Mouse (Mus musculus) kidney, embryonic 15.5 days (tissue): Measurements from ENCODE around the gene Tldc1. TPM values are rescaled to one million over a fixed set of nuclear protein-coding genes. Genes with fewer than 3 reads are reported as not detected.

ENCODE experiments used
- ATAC-seq: fragments of 200-750 bp; cut with Nextera tagmentation; replicated peaks from 2 replicates; pipeline ENCODE4 v1.8.0; 2017; ENCODE audit warnings: moderate TSS enrichment; ENCODE audit not compliant: low FRiP score
- H3K27ac ChIP-seq: fragments of 300-500 bp; sonication (generic); 2 replicates; pipeline ENCODE4 v1.5.1; 2015; ENCODE audit warnings: mild to moderate bottlenecking, inconsistent platforms
- H3K27me3 ChIP-seq: fragments of 300-500 bp; sonication (generic); 2 replicates; pipeline ENCODE4 v1.6.1; 2015; ENCODE audit warnings: inconsistent platforms
- H3K36me3 ChIP-seq: fragments of 300-500 bp; sonication (generic); 2 replicates; pipeline ENCODE4 v1.6.1; 2015; ENCODE audit warnings: inconsistent platforms
- H3K4me1 ChIP-seq: fragments of 300-500 bp; sonication (generic); 2 replicates; pipeline ENCODE4 v1.6.1; 2015; ENCODE audit warnings: inconsistent platforms
- H3K4me2 ChIP-seq: fragments of 300-500 bp; sonication (generic); 2 replicates; pipeline ENCODE4 v1.6.1; 2015; ENCODE audit warnings: moderate library complexity, mild to moderate bottlenecking, inconsistent platforms
- H3K4me3 ChIP-seq: fragments of 300-500 bp; sonication (generic); replicated peaks from 2 replicates; pipeline ENCODE4 v1.5.1; 2015; ENCODE audit warnings: mild to moderate bottlenecking, inconsistent platforms
- H3K9ac ChIP-seq: fragments of 300-500 bp; sonication (generic); 2 replicates; pipeline ENCODE4 v1.6.1; 2015; ENCODE audit warnings: mild to moderate bottlenecking, inconsistent platforms
- H3K9me3 ChIP-seq: fragments of 300-500 bp; sonication (generic); replicated peaks from 2 replicates; pipeline ENCODE4 v1.6.1; 2016; ENCODE audit warnings: inconsistent platforms
- WGBS: fragments of 180-500 bp; shearing (Covaris S2); methylation state at CpG from one replicate; pipeline ENCODE4 v1.1.7; 2015; ENCODE audit warnings: mixed read lengths; 5-methylcytosine and 5-hydroxymethylcytosine counted together
- polyA plus RNA-seq: library from polyadenylated mRNA; unstranded; fragments of >200 nt; fragmentation: Nextera tagmentation; extraction: Ambion mirVana; gene quantifications from 2 replicates; pipeline ENCODE4 v1.2.1, GENCODE M21; 2015

Gene Tldc1
- polyA plus RNA-seq = 14.9 and 15.0 TPM in 2 replicates

- peaks cover 33% of the 10 kb centered on the region for H3K4me1 ChIP-seq
- 1% methylated on average over 18 of the region's 18 CpGs for WGBS
- no peaks in the 10 kb centered on the region for H3K9me3 ChIP-seq
- peak within 1 kb of the TSS; percentile 69 for H3K9ac ChIP-seq
- H3K27me3 ChIP-seq = no peaks in the 10 kb centered on the region
- peak within 1 kb of the TSS; percentile 60 for H3K4me3 ChIP-seq
- H3K4me2 ChIP-seq = peak within 1 kb of the TSS; percentile 84
- H3K36me3 ChIP-seq = no peaks in the 10 kb centered on the region
- peak within 1 kb of the TSS; percentile 86 for H3K27ac ChIP-seq
- peak; percentile 97 for ATAC-seq
Observed at GRCm38 (mm10) chr8:119778263-119778662, at the start of gene Tldc1. TSS of gene Tldc1 (minus strand) at chr8:119778416.

- Histone ChIP-seq H3K27me3 (no peaks in the 10 kb centered on the region), H3K36me3 (no peaks in the 10 kb centered on the region; the same call in 1 of the 2 replicates), H3K9ac (no peak overlapping the region), H3K4me1 (peaks cover 87% of the 10 kb centered on the region), H3K4me2 (0 out of 2 replicates have a peak overlapping the region, but pooled peaks have one; percentile 12), H3K9me3 (no peaks in the 10 kb centered on the region), H3K27ac (peak overlapping the region; percentile 77), H3K4me3 (no peak overlapping the region)
- 31% methylated on average over 4 of the region's 4 CpGs for WGBS
- ATAC-seq = no peak
Observed at GRCm38 (mm10) chr8:119827721-119828153, 49.5 kb upstream of the Tldc1 start.

GRCm38 (mm10) chr8:119826982-119827381, 48.8 kb upstream of the Tldc1 start:
- peaks cover 4% of the 10 kb centered on the region; the same call in 1 of the 2 replicates for H3K36me3 ChIP-seq
- ATAC-seq = no peak
- H3K27me3 ChIP-seq = no peaks in the 10 kb centered on the region
- H3K9ac ChIP-seq = no peak overlapping the region
- no peaks in the 10 kb centered on the region for H3K9me3 ChIP-seq
- no peak overlapping the region for H3K4me3 ChIP-seq
- H3K27ac ChIP-seq = no peak overlapping the region
- 61% methylated on average over 5 of the region's 5 CpGs for WGBS
- H3K4me2 ChIP-seq = no peak overlapping the region
- H3K4me1 ChIP-seq = peaks cover 80% of the 10 kb centered on the region

GRCm38 (mm10) chr8:119825950-119826730, 47.9 kb upstream of the Tldc1 start:
- Histone ChIP-seq H3K36me3 (peaks cover 13% of the 10 kb centered on the region), H3K4me1 (peaks cover 71% of the 10 kb centered on the region), H3K4me3 (no peak overlapping the region), H3K27ac (0 out of 2 replicates have a peak overlapping the region, but pooled peaks have one; percentile 23), H3K4me2 (no peak overlapping the region), H3K9me3 (no peaks in the 10 kb centered on the region), H3K9ac (no peak overlapping the region), H3K27me3 (no peaks in the 10 kb centered on the region)
- 82% methylated on average over 19 of the region's 19 CpGs for WGBS
- no peak for ATAC-seq

- no peaks in the 10 kb centered on the region for H3K27me3 ChIP-seq
- no peaks in the 10 kb centered on the region for H3K9me3 ChIP-seq
- peaks cover 58% of the 10 kb centered on the region for H3K4me1 ChIP-seq
- no peak for ATAC-seq
- no peak overlapping the region for H3K4me3 ChIP-seq
- WGBS = 63% methylated on average over 11 of the region's 11 CpGs
- no peak overlapping the region for H3K9ac ChIP-seq
- no peak overlapping the region for H3K4me2 ChIP-seq
- peak overlapping the region; percentile 49 for H3K27ac ChIP-seq
- H3K36me3 ChIP-seq = peaks cover 25% of the 10 kb centered on the region
Observed at GRCm38 (mm10) chr8:119824809-119825273, 46.6 kb upstream of the Tldc1 start.

- H3K4me3 ChIP-seq = no peak overlapping the region
- H3K4me1 ChIP-seq = peaks cover 51% of the 10 kb centered on the region
- no peak overlapping the region for H3K4me2 ChIP-seq
- no peak for ATAC-seq
- H3K9ac ChIP-seq = no peak overlapping the region
- 70% methylated on average over 4 of the region's 4 CpGs for WGBS
- no peaks in the 10 kb centered on the region for H3K27me3 ChIP-seq
- peak overlapping the region; percentile 32; the same call in 1 of the 2 replicates for H3K27ac ChIP-seq
- peaks cover 26% of the 10 kb centered on the region for H3K36me3 ChIP-seq
- H3K9me3 ChIP-seq = no peaks in the 10 kb centered on the region
Observed at GRCm38 (mm10) chr8:119824100-119824499, 45.9 kb upstream of the Tldc1 start.

- Histone ChIP-seq H3K4me3 (no peak overlapping the region), H3K27ac (no peak overlapping the region), H3K4me2 (no peak overlapping the region), H3K9ac (no peak overlapping the region), H3K4me1 (peaks cover 43% of the 10 kb centered on the region), H3K9me3 (no peaks in the 10 kb centered on the region), H3K36me3 (peaks cover 32% of the 10 kb centered on the region), H3K27me3 (no peaks in the 10 kb centered on the region)
- no peak for ATAC-seq
- WGBS = 89% methylated on average over 9 of the region's 9 CpGs
Observed at GRCm38 (mm10) chr8:119823278-119823677, 45.1 kb upstream of the Tldc1 start.

- WGBS = 94% methylated on average over 6 of the region's 6 CpGs
- ATAC-seq = no peak
- no peaks in the 10 kb centered on the region for H3K27me3 ChIP-seq
Observed at GRCm38 (mm10) chr8:119821691-119822090, 43.5 kb upstream of the Tldc1 start.

GRCm38 (mm10) chr8:119819976-119820375, 41.8 kb upstream of the Tldc1 start:
- ATAC-seq = no peak

More at GRCm38 (mm10) chr8:119821691-119822090, 43.5 kb upstream of the Tldc1 start:
- peaks cover 32% of the 10 kb centered on the region for H3K36me3 ChIP-seq
- H3K4me1 ChIP-seq = peaks cover 36% of the 10 kb centered on the region
- no peaks in the 10 kb centered on the region for H3K9me3 ChIP-seq
- no peak overlapping the region for H3K4me3 ChIP-seq
- H3K9ac ChIP-seq = no peak overlapping the region
- H3K4me2 ChIP-seq = no peak overlapping the region
- H3K27ac ChIP-seq = no peak overlapping the region

GRCm38 (mm10) chr8:119819316-119819715, 41.1 kb upstream of the Tldc1 start:
- no peak overlapping the region for H3K27ac ChIP-seq
- no peak overlapping the region for H3K4me2 ChIP-seq
- no peak for ATAC-seq
- no peak overlapping the region for H3K9ac ChIP-seq
- H3K4me1 ChIP-seq = peaks cover 27% of the 10 kb centered on the region
- no peak overlapping the region for H3K4me3 ChIP-seq
- no peaks in the 10 kb centered on the region for H3K27me3 ChIP-seq
- no peaks in the 10 kb centered on the region for H3K9me3 ChIP-seq
- WGBS = 85% methylated on average over 7 of the region's 7 CpGs
- H3K36me3 ChIP-seq = peaks cover 47% of the 10 kb centered on the region

More at GRCm38 (mm10) chr8:119819976-119820375, 41.8 kb upstream of the Tldc1 start:
- peaks cover 27% of the 10 kb centered on the region for H3K4me1 ChIP-seq
- no peaks in the 10 kb centered on the region for H3K9me3 ChIP-seq
- no peak overlapping the region for H3K9ac ChIP-seq
- no peak overlapping the region for H3K27ac ChIP-seq
- no peak overlapping the region for H3K4me2 ChIP-seq
- H3K4me3 ChIP-seq = no peak overlapping the region
- peaks cover 41% of the 10 kb centered on the region for H3K36me3 ChIP-seq
- WGBS = 92% methylated on average over 8 of the region's 8 CpGs
- H3K27me3 ChIP-seq = no peaks in the 10 kb centered on the region

GRCm38 (mm10) chr8:119817446-119817845, 39.2 kb upstream of the Tldc1 start:
- no peak overlapping the region for H3K4me3 ChIP-seq
- H3K36me3 ChIP-seq = peaks cover 47% of the 10 kb centered on the region
- peaks cover 40% of the 10 kb centered on the region for H3K4me1 ChIP-seq
- H3K27me3 ChIP-seq = no peaks in the 10 kb centered on the region
- H3K9me3 ChIP-seq = no peaks in the 10 kb centered on the region
- H3K4me2 ChIP-seq = no peak overlapping the region
- no peak overlapping the region for H3K27ac ChIP-seq
- WGBS = 44% methylated on average over 12 of the region's 12 CpGs
- H3K9ac ChIP-seq = no peak overlapping the region
- no peak for ATAC-seq

GRCm38 (mm10) chr8:119816219-119816618, 38.0 kb upstream of the Tldc1 start:
- peaks cover 35% of the 10 kb centered on the region for H3K36me3 ChIP-seq
- WGBS = 78% methylated on average over 6 of the region's 6 CpGs
- H3K27ac ChIP-seq = no peak overlapping the region
- no peaks in the 10 kb centered on the region for H3K9me3 ChIP-seq
- no peaks in the 10 kb centered on the region for H3K27me3 ChIP-seq
- no peak for ATAC-seq
- H3K9ac ChIP-seq = no peak overlapping the region
- H3K4me3 ChIP-seq = no peak overlapping the region
- no peak overlapping the region for H3K4me2 ChIP-seq
- H3K4me1 ChIP-seq = peaks cover 53% of the 10 kb centered on the region
